Mouse (Mus musculus) lung, postnatal 10 days (tissue): ENCODE data around the gene Lpin2.

Source experiments
- DNase-seq: peaks from one replicate; pipeline ENCODE4 v3.0.0; 2021

Gene Lpin2

DNA sequence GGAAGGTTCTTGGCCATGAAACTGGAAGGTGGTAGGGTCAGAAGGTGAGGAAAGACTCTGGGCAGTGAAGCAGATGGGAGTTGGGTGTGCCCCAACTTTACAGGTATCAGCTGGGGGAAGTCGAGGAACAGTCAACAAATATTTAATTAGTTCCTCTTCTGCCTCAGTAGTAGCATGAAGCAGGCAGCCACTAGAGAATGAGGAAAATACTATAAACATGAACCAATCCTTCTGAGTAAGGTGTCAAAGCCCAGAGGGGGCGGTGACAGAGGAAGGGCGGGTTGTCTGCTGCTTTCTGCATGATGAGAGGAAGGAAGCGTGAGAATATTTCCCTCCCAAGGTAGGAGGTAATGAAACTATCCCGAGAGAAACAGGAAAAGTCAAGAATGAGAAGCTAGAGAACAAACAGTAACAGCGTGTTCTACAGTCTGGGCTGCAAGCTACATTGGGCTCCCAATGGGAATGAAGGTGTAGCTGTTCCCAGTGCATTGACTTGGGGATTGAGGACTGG, at the start of gene Lpin2:
Gene Lpin2 (plus strand): TSS at position 350 of the 511 bp plus-strand sequence.
- DNase-seq, result peak; percentile 65

DNA sequence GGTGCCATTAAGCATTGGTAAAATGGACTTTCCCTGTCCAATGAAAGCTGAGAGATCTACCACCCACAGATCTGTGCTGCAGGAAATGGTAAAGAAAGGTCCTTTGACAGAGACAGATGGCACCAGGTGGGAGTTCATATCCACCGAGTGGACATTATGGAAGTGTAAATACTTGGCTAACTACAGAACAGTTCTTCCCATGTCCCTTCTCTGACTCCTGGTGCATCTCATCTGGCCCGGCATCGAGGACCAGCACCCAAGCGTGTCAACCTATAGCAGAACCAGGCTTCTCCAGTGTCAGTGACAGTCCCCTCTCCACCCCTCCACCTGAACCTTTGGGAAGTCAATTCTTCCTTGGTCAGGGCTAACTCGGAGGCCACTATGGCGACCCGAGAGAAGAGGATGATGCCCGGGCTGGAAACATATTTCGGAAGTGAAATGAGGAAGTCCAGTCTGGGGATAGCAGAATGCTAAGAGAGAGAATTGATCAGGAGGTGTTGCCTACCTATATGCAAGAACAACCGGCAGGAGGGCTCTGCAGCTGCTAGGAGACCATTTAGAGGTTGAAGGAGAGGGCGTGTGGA, 49.4 kb upstream of the Lpin2 start:
- no peak for DNase-seq

DNA sequence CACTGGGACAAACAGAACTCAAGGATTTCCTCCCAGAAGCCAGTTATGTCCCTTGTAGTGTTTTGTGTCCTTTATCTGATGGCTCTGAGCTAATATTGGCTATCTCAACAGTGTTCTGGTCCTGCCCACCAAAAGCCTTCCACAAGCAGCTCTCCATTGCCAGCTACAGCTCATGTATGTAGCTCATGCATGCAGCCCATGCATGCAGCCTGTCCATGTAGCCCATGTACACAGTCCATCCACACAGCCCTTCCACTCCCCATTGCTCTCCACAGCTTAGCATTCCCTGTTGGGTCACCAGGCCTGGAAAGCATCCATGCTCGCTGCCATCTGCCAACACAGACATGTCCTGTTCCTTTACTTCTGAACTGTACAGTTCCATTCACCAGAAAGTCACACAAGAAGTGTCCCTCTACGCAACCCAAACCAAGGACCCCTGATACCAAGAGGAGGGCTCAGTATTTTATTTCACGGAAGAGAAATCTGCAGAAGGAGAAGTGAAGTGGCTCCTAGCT, 47.9 kb upstream of the Lpin2 start:
- DNase-seq, result peak; percentile 24

DNA sequence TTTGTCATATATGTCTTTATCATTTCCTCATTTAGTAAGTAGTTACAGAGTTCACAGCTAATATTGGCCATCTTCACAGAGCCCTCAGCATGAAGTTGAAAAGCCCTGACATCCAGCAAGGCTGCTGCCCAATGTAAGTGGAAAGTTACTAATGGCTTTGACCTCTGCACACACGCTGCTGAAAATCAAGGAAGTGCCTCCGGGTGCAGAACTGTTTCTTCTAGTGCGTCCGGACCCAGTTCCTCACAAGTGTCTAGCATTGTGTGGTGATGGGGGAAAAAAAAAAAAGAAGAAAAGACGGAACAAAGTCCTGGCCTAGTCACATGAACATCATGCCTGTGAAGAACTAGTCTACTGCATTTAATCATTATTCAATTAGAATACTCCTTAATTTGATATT, 47.3 kb upstream of the Lpin2 start:
- peak; percentile 40 for DNase-seq

DNA sequence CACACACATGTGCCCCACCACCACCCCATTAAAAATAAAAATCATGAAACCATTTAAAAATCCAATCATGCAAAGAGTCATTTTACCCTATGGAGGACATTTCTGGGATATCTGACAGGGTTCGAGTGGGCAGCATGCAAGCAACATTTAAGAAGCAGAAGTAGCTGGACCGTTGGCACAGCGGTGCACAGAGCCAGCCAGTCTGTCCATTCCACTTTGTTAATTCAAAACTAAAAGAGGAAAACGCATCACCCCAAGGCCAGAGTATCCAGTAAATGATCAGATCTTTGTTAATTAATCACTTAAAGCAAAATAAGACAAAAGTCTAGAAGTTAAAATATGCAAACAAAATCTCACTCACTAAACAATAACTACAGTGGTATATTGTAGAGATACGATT, 46.5 kb upstream of the Lpin2 start:
- DNase-seq, result no peak

DNA sequence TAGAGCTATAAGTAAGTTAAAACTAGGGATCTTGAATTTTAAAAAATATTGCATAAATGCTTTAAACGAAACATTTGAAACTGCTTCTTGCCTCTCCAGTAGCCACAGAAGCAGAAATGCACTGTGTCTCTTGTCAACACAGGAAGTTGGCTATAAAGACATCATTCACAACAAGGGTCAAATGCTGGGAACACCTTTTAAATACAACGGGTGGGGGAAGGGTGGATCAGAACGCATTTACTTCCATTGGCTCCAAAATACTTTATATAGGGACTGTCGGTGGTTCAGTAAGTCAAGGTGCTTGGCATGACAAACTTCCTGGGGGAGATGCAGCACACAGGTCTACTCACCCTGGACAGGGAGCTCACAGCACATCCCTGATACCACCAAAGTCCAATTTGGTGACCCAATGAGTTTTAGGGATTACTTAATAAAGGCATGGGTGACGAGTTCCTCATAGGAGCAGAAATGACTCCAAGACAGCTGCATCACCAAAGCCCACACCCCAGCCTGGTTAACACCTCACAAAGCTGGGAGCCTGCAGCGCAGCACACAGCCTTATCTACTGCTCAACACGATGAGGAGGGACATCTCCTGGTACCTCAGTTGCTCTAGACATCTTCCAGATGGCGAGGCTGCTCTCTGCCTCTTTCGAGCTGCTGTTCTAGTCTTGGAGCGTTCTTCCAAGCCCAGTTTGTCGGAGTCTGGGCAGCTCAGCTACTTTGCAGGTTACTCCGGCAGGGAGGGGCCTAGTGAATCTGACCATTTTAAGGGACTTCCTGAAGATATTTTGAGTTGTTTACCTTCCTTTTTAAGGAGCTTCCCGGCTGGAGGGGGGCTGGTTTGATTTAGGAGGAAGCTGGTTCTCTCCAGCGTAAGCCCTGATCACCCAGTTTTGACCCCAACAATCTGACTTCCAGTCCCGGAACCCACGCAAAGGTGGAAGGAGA, 45.7 kb upstream of the Lpin2 start:
- DNase-seq, result no peak

DNA sequence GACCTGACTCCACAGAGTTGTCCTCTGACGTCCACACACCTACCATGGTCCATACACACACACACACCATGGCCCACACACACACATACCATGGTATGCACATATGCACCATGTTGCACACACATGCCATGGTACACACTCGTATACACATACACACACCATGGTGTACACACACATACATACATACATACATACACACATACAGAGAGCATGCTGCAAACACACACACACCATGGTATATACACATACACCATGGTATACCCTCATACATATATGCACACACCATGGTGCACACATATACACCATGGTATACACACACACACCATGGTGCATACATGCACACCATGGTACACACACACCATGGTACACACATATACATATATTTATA, 45.0 kb upstream of the Lpin2 start:
- DNase-seq, result no peak

DNA sequence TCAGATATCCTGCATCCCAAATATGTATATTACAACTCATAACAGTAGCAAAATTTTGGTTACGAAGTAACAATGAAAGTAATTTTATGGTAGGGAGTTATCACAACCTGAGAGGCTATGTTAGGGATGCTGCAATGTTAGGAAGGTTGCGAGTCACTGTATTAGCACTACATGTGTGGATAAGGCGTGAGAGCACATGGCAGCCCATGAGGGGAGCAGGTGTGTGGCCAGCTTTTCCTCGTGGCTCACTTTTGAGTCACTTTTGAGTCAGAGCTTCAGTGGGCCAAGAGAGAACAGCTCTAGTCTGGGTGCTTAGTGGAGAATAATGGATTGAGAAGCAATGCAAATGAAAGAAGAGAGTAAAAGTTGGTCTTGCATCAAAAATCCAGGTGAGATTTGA, 40.3 kb upstream of the Lpin2 start:
- DNase-seq, result no peak

DNA sequence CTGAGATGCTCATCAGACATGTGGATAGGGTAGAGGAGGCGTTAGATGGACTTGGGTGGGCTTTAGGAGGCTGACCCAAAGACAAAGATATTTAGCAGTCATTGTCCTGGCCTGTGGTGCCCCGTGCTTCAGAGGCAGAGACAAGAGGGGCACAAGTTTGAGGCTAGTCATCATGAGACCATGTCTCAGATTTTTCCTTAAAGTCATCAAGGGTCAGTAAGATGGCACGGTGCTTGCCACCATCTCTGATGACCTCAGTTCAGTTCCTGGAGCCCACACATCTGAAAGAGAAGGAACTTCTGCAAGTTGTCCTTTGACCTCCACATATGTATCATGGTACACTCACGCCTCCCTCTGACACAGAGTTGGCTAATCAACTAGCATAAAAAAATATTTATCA, 39.2 kb upstream of the Lpin2 start:
- no peak for DNase-seq

DNA sequence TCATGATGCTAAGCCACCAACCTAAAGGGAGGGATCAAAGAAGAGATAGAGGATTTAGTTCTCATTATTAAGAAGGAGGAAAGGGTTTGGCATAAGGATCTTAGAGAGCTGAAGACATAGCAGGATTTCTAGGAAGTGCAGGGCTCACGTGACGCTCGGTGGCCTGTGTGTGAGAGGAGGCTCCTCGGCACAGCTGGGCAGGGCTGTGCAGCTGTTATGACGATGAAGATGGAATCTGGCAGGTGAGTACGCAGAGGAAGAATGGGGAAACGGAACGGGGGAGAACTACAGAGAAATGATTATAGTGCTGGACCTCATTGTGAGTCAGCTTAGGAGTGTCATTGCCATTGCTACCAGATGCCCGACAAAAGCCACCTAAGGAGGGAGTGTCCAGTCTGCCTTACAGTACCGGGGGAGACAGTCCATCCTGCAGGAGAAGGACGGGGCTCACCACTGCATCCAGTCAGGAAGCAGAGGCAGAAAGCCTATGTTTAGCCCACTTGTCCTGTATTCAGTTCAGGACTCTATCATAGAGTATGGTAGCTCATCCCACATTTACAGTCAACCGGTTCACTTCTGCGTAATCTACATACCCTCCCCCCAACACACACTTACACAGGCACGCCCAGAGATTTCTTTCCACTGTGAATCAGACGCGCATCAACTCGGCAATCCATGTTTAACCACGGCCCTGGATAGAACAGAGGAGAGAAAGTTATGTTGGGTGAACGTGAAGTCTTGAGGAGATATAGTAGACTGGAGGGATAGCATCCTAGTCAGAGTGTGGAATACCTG, 37.8 kb upstream of the Lpin2 start:
- no peak for DNase-seq

DNA sequence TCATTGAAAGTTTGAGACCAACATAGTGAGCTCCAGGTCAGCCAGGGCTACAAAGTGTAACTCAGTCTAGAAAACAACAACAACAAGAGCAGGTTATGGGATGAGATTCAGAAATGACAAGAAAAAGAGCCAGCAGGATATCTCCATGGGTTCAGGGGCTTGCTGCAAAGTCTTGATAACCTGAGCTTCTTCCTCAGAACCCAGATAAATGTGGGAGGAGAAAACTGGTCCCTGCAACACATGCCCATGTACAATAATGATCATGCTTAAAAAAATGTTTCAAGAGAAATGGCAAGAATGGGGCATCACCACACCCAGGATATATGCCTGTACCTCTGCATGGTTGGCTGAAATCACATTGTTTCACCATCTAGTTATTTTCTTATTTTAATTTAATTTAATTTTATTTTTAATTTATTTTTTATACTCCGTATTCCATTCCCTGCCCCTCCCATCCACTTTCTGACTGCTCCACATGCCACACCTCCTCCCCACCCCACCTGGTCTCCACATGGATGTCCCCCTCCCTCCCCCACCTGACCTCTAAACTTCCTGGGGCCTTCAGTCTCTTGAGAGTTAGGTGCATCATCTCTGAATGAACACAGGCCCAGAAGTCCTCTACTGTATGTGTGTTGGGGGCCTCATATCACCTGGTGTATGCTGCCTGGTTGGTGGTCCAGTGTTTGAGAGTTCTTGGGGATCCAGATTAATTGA, 37.0 kb upstream of the Lpin2 start:
- no peak for DNase-seq

DNA sequence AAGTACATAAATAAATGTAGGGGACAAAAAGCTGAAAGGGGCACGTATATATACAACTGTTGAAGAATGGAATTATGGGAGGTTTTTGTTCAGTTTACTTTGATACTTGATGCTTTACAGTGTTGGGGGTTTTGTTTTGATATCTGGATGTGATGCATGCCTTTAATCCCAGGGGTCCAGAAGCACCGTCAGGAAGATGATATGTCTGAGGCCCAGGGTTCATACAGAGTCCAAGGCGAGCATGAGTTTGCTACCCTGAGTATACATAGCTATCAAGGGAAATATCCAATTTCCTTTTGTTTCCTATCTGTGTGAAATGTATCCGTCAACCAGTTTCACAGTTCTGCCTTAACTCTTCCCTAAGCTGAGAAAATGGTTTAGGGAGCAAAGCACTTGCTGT, 29.0 kb upstream of the Lpin2 start:
- no peak for DNase-seq

DNA sequence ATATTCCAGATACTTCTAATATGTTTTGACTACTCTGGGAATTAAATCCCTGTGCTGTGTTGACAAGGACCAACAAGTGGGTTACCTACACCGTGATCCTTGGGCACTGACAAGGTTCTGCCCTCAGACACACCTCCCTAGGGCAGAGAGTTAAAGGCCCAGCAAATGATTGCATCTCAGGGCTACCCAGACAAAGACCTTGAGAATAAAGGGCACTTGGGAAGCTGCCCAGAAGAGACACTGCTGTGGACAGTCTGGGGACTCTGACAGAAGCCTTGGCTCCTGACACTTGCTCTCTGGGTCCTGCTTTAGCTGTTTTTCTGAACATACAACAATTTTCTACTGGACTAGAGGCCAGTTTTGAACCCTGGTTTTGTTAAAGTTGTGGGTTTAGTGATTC, 27.1 kb upstream of the Lpin2 start:
- no peak for DNase-seq

DNA sequence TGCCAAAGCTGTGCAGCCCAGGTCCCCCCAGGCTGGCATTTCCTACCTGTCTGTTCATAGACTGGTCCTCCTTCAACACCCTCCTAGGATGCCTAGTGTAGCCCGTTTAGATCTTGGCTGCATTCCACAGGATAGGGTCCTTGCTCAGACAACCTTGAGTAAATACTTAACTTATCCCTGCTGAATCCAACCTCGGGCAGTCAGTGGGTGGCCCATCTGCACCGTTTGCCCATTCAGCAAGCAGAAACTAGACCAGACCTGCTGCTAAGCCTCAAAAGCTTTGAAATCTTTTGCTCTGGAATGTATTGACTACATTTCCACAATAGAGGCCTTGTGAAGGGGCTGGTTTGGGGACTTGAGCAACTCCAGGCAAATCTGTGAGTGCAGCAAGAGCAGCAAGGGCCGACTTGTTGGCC, 23.2 kb upstream of the Lpin2 start:
- DNase-seq, result peak; percentile 31

DNA sequence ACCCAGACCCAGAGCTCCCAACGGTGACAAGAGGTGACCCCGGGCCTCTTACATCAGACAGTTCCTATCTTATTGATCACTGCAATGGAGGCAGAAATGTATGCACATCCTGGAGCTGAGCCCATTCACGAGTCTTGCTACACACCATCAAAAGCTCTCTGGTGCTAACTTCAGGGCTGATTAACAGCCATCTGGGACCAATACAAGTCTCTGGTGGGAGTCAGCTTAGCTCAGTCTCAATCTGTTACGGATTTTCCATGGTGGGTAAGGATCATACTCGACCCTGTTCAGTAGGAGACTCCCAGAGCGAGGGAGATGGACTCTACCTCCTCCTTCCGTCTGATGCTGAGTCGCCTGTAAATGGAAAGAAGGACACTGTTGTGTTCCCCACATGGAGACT, 22.6 kb upstream of the Lpin2 start:
- no peak for DNase-seq

DNA sequence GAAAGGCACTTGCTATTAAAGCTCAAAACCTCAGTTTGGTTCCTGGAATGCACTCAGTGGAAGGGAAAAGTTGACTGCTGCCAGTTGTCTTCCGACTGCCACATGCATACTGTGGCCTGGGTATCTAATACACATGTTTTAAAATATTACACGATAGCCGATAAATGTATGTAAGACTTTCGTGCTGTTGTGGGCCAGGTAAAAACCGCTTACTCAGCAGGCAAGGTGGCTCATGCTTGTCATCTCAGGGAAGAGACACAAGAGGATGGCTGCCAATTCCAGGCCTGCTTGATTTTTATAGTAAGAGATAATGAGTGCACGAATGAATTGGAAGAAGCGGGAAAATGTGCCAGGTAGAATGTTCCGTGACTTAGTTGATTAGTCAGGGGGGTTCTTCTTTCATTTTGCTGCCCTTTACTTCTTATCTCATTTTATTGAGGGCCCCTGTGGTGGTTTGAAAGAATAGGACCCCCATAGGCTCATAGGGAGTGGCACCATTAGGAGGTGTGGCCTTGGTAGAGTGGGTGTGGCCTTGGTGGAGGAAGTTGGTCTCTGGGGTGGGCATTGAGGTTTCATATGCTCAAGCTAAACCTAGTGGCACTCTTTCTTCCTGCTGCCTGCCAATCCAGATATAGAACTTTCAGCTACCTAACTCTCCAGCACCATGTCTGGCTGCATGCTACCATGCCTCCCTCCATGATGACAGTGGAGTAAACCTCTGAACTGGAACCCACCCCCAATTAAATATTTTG, 21.9 kb upstream of the Lpin2 start:
- DNase-seq, result no peak

DNA sequence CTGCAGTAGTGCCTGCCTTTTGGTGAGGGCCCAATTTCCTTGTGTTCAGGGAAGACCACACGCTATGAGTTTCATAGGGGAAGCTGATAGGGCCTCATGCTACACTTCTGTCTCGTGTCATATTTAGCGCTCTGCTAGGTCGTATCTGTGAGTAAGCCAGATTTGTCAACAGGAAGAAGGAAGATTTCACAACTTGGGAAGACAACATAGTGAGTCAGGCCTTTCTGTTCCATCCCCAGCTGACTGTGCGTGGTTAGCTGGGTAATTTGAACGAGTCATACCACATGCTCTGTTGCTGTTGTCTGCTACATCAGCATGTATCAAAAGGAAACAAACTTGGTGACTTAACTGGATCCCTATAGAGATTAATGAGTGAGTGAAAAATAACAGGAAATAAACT, 17.4 kb upstream of the Lpin2 start:
- no peak for DNase-seq

DNA sequence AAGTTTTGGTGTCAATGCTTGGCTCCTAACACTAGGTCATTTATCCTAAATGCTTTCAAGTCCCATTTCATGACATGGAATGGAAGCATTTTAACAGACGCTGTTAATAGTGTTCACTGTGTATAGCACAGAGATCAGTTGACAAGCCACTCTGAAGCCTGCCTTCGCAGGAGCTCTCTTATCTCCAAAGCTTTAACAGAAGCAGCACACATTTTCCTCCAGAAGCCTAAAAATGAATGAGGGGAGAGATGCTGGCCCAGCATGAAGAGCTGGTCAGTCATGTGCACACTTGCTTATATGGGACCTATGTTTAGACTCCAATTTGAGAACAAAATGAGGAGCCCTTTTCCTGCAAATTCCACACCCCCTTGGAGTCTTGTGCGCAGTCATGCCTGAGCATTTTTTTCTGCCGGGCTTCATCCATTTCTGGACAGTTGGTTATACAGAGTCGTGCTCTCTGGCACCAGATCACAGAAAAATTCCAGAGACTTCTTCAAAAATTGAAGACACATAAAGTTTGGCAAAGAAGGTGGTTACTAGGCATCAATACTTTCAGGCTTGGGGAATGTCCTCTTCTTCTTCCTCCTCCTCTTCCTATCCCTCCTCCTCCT, 14.1 kb upstream of the Lpin2 start:
- no peak for DNase-seq

DNA sequence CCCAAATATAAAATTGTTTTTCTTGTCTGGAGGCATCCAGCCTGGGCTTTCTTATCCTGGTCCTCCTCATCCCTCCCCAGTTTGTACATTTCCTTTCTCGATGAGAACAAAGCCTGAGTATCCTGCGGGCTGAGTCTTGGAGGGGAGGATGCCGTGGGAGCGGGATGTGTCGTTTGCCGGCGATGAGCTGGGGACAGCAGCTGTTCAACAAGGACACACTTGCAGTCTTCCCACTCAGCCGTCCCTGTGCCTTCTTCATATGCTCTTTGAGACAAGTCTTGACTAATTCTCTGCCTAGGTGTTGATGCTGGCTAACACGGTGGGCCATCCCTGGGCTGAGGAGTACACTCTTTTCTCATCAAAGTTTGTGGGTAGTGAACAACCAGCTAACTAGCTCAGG, 13.5 kb upstream of the Lpin2 start:
- DNase-seq, result no peak

DNA sequence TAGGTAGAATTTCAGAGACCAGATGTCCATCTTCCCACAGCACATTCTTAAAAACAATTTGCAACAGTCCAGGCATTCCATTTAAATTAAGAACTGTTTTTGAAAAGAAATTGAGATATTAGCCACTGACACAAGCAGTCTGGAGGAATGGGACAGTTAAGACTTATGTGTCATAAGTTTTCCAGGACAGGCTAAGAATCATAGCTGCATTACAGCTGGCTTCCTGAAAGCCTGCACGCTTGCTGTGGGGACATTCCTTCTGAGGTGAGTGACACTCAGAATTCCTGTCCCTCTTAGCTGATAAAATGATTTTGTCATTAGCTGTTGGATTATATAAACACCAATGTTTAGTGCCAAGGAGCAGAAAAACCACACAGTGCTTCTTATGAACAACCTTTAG, 12.7 kb upstream of the Lpin2 start:
- no peak for DNase-seq

DNA sequence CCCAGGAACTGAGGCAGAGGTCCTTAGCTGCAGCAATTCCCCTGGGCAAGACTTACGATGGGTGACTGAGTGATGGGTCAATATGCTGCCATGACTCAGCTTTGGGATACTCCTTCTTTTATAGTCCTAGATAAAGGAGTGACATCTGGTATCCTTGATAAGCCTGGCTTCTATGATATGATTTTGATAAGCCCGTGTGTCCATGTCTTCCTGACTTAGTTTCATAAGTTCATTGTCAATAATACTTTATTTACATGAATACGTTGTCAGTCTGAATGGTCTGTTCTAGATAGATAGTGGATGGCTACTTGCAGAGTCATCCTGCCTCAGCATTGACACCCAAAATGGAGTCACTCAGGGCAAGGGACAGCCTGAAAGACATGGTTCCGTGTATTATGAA, 11.2 kb upstream of the Lpin2 start:
- no peak for DNase-seq
